Mouse (Mus musculus) left cerebral cortex, postnatal 36 days (tissue): Measurements from ENCODE around the gene Aspscr1. TPM values are rescaled to one million over a fixed set of nuclear protein-coding genes. Genes with fewer than 3 reads are reported as not detected.
"Not testable (repeated sequence)": the region's sequence is repeated elsewhere in the genome, so short reads cannot be mapped to it uniquely, and the experiment has no call there.

Experiments used
- DNase-seq, 2 experiments: peaks; one replicate each; pipeline ENCODE4 v3.0.0; 2021 to 2022; ENCODE audit warnings: low spot score in 2 of 2, mixed read lengths in 1 of 2
- intact Hi-C: fragments of 180-260 bp; cut with DNase I; formaldehyde crosslinking; loops from one replicate; pipeline ENCODE4 v1.15.1; 2025
- total RNA-seq, 2 experiments: library from RNA; stranded (reverse); gene quantifications; 2 replicates each; pipeline ENCODE4 v1.2.3; 2021

The Aspscr1 gene
- total RNA-seq, 2 experiments from 2014 or later = 53.1 to 56.9 TPM

DNA sequence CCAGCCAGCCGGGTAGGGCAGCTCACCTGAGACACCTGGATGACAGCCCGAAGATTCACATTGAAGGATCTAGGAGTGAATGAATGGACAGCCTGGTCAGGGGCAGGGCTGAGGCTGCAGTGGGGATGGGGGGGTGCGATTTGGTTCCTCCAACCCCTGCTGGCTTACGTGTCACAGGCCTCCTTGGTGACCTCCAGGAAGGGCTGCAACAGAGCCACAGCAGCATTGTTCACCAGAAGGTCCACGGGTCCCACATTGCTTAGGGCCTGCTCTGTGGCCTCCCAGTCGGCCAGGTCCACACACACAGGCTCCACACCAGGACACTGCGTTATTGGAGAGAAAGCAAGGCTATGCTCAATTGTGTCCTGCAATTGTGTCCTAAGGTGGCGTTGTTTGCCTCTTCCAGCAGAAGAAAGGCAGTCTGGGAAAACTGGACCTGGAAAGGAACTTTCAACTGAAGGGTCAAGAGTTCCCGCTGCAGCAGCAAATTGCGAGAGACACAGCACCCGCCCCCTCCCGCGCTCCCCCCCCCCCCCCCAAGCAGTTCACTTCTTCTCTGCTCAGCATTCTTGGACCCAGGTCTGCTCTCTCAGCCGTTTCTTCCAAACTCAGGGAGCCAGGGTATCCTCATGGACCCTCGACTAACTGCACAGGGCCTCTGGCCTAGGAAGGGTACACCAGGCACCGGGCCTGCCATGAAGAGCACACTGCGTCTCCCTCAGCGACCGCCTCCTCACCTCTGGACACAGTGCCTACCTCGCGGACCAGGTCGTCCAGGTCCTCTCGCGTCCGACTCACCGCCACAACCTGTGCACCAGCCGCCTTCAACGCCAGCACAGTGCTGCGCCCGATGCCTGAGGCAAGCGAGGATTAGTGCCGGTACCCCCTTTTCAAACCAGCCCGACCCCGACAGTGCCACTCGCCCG is 53.7 kb downstream of the Aspscr1 start:
- no peak for DNase-seq
- intact Hi-C loops = no loop called here

DNA sequence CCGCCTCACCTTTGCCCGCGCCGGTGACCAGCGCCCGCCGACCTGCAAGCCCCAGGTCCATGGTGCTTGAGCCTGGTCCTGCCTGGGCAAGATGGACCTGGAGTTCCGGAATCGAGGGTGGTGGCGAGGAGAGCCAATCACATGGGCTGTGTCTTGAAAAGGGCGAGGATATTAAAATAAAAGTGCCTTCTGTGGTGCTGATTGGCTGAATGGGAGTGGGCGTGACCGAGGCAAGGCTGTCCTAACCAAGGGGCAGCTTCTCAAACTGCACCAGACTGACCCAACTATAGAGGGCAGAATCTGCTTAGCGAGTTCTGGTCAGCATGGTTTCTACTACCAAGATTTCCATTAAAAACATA is 54.4 kb downstream of the Aspscr1 start, which contains the start of gene Dcxr:
Gene Dcxr, minus strand, starts transcription at position 113 of the 359 bp plus-strand sequence.
- peak; percentile 45 to 63 for DNase-seq
- intact Hi-C loops = no loop called here

DNA sequence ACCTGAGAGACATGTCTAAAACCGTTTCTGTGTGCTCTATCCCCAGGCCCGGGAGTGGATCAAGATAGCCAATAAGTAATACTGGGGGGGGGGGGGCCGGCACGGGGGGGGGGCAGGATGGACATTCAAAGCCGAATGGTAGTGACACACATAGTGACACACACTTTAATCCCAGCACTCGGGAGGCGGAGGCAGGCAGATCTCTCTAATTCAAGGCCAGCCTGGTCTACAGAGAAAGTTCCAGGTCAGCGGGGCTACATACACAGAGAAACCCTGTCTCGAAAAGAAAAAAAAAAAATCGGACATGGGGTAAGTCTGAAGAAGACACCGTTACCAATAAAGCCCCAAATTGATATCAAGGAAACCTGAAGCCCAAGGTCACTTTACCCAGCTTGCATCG is 54.8 kb downstream of the Aspscr1 start:
- intact Hi-C loops = no loop called here
- no peak for DNase-seq

DNA sequence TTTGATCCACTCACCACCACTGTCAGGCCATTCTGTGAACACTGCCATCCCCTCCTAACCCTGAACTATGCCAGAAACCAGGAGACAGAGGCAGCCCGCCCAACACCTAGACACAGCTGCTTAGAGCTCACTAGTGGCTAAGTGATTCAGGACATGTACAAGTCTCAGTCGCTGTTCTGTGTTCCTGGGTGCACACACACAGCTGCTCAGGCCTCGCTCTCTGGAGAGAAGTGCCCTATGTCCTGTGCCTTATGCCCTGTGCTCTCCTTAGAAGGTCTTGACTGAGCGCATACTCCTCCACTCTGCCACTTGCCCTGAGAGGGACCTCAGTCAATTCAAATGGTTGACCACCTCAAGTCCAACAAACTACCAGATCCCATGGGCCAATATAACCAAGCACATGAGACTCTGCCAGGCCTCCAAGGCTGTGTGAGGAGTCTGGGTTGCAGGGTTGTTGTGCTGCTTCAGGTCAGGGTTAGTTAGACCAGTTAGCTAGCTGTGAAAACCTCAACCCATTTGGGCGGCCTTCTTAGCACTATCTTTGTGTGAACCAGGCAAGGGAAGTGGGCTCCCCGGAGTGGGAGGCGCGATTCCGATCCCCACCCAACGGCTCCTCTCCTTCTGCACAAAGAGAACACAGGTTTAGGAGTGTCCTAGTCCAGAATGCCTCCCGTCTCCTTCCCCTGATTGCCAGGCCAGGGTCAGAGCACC is 55.9 kb downstream of the Aspscr1 start:
- intact Hi-C loops = no loop called here
- no peak for DNase-seq

DNA sequence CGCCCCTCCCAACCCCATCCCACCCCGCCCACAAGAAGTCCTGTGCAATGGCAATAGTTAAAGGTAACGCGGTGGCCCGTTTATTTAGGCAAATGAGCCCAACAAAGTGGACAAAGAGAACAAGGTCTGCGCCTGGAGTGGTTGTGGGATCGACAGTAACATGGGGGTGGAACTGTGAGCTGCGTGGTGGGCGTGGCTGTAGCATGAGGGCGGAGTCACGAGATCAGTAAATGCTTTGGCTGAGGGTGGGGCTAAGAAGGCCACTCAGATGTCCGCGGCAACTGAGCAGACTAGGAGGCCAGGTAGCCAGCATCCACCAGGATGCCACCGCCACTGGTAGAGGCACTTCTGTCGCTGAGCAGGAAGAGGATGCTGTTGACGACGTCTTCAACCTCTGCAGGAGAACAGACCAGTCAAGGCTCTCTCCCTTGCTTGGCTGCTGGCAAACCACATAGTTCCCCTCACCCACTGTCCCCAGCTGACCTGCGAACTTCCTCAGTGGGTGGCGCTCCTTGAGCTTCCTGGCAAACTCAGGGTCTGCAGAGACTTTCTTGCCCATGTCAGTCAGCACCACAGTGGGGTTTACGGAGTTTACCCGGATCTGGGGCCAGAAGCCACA is 56.8 kb downstream of the Aspscr1 start:
- DNase-seq, intact Hi-C loops: not testable (repeated sequence)

DNA sequence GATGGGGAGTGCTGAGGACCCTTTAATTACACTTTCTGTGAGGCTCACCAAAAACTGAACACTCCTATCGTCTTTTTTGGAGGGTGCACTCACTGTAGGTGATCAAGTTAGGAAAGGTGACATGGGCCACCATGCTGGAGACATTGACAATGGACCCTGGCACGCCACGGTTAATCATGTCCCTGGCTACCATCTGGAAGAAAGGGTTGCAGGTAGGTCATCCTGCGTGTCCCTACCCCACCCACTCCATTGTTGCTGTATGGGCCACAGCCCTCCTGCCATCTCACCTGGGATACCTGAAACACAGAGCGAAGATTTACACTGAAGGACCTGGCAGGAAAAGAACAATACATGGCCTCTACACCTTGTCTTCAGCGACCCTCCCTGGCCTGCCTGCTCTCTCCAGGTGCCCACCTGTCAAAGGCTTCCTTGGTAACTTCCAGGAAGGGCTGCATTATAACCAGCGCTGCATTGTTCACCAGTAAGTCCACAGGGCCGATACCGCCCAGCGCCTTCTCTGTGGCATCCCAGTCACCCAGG is 57.6 kb downstream of the Aspscr1 start:
- intact Hi-C loops = no loop called here

DNA sequence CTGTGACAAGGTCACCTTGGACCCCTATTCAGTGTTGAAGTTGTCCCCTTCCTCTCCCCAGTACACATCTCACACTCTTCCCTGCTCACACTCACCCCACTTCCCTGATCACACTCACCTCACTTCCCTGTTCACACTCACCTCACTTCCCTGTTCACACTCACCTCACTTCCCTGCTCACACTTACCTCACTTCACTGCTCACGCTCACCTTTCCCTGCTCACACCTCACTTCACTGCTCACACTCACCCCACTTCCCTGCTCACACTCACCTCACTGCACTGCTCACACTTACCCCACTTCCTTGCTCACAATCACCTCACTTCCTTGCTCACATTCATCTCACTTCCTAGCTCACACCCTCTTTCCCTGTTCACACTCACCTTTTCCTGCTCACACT is 58.6 kb downstream of the Aspscr1 start:
- intact Hi-C loops = no loop called here
- DNase-seq = no peak

More for the DNA sequence above, 57.6 kb downstream of the Aspscr1 start:
- no peak for DNase-seq

DNA sequence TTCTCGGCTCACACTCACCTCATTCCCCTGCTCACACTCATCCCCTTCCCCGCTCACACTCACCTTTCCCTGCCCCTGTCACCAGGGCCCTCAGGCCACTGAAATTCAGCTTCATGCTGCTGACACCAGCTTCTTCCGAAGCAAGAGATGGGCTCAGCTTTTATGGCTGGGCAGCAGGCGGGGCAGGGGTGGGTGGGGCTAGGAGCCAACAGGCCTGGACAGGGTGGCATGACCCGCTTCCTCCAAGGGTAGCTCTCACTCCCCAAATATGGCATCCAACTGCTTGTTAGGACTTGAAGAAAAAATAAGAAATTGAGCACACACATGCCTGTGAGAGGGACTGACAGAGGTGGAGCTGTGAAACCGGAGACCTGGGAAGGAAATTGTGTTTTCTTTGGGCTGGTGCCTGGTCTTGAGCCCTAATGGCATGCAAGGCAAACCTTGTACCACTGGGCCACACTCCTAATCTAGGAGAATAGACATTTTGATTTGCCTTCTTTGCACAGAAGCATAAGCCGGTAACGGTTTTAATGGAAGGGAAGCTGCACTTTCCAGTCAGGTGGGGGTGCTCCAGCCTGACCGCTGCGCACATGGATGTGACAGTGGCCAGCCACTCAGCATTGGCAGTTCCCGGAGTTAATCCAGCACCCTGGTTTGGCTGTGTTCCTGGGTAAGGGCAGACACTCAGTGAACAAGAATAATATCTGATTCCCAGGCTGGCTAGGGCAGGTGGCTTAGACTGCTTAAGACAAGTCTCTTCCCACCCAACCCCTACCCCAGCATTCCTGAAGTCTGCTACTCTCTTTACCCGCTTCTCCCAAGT is 59.3 kb downstream of the Aspscr1 start, which contains the start of gene Cbr2:
Gene Cbr2, minus strand, starts transcription at position 257 of the 823 bp plus-strand sequence.
- no peak for DNase-seq
- intact Hi-C loops = no loop called here

DNA sequence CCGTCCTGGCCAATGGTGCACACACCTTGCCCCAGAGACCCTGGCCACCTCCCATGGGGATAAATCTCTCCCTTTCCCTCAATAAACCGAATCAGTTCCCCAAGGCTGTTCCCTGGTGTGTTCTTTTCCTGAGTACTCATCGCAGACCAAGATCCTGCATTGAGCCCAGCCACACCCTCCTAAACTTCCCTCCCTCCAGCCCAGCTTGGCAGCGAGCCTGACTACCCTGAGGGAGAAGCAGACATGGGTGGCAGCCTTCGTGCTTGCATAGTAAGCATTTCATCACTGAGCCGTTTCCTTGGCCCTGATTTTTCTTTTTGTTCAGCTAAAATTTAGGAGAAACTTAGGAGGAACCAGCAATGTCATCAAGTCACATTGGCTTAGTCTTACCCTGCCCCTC is 60.7 kb downstream of the Aspscr1 start:
- intact Hi-C loops = no loop called here
- DNase-seq = no peak

DNA sequence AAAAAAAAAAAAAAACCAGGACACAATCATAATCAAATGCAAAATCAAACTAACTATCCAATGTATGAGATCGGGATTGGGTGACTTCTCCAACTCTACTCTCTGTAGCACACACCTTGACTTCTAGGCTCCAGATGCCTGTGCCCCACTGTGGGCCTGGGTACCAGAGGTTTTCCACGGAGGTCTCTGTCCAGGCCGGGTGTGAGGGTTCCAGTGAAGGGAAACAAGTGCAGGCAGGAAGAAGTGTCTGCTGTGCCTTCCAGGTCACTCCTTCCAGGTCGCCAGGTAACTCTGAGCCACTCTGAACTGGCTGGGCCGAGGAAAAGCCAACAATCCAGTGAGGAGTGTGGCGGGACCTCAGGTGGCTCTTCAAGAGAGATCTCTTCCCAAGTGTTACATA is 63.7 kb downstream of the Aspscr1 start:
- DNase-seq = no peak
- intact Hi-C loops = no loop called here

DNA sequence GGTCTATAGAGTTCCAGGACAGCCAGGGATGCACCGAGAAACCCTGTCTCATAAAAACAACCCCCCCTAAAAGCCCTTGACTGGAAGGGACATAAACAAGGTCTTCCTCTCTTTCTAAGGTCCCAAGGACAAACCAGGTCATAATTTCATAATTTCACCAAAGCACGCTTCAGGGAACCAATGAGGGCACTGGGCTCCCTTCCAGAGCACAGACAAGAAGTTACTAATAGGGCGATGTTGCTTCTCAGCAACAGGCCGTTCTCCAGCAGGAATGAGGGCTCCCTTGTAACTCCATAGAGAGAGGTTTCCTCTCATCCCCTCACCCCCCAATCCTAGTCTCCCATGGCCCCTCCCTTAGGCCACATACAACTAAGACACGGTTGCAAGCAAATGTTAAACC is 68.2 kb downstream of the Aspscr1 start:
- DNase-seq = no peak
- intact Hi-C loops = no loop called here

DNA sequence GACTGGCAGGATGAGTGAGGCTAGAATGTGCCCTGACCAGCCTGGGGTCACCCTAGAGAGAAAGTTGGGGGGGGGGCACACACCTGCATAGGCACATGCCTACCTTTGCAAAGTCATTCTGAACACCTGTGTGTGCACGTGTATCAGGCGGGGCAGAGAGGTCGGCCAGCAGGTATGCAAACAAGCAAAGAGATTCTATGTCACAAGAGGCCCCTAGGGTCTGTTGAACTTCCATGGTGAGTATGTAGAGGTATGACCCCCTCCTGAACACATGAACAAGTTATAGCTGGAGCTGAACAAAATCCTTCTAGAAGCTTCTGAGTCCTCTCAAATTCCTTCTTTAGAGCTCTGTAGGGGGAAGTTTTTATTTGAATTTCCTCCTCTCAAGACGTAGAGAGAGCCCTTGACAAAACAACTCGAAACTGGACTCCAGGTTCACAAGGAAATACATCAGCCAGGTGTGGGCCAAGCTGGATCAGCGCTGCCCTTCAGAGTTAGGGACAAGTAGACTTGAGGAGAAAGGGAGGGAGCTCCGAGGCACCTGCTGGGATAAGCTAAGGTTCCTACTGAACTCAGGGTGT is 71.4 kb downstream of the Aspscr1 start:
- intact Hi-C loops = no loop called here
- DNase-seq = no peak

DNA sequence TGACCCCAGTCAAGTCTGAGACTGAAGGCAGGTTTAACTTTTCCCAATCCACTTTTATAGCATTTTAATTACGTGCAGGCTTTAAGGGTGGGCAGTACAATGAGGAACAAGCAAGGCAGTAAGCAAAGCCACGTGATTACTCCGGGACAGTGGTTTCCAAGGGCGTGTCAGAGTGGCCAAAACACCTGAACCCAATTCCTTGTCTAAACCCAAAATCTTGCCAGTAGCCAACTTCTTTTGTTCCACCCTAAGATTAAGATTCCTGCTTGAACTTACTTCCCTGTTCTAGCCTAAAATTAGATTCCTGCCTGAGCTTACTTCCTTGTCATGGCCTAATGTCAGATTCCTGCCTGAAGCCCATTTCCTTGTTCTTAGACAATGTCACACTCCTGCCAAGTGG is 75.2 kb downstream of the Aspscr1 start:
- no peak for DNase-seq
- intact Hi-C loops = no loop called here

DNA sequence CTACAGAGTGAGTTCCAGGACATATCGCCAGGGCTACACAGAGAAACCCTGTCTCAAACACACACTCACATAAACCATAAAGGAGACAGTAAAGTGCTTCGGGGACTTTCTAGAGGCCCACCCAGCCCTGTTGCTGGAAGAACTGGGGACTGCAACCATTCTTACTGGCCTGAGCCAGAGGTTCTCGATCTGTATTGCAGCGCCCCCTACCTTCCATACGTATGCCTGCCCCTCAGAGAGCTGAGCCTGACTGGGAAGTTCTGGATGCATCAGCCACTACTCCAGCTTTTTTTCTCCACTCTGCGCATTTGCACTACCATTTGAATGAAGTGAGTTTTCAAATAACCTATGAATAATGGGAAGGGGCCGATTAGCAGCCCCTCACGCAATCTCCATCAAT is 76.7 kb downstream of the Aspscr1 start:
- intact Hi-C loops = no loop called here
- no peak for DNase-seq

DNA sequence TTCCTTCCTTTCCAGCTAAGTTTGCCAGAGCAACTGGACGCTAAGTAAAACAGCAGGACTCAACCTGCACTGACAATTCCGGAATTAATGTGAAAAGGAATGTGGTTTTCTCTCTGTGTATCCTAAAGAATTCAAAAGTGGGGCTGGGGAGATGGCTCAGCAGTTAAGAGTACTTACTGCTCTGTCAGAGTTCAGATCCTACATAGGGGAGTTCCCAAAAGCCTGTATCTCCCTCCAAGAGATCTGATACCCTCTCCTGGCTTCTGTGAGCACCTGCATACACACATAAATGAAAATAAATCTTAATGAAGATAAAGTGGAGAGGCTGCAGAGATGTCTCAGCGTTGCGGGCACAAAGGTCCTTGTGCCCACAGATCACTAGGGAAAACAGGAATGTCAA is 78.8 kb downstream of the Aspscr1 start:
- intact Hi-C loops = no loop called here
- no peak for DNase-seq
